Mouse (Mus musculus): ENCODE measurements around the gene Capn11. TPM values are rescaled to one million over a fixed set of nuclear protein-coding genes. Genes with fewer than 3 reads are reported as not detected.
A peak's percentile ranks its signal among the peaks of the same experiment; 100 is the strongest.

Gene Capn11
- polyA plus RNA-seq, 1 experiment from 2014 or later = 0.59 TPM

GRCm38 (mm10) chr17:45616046-45616650 lies 43.0 kb downstream of the Capn11 start:
- Histone ChIP-seq H3K9me3 (replicated peaks) (no peaks in the 10 kb centered on the region), H3K4me3 (no peak overlapping the region), H3K27me3 (ENCODE audit: low read depth, poor library complexity, severe bottlenecking) (no peaks in the 10 kb centered on the region), H3K27ac (no peak overlapping the region), H3K4me1 (peaks cover 23% of the 10 kb centered on the region), H3K36me3 (no peaks in the 10 kb centered on the region)
- no peak for DNase-seq (ENCODE audit: low spot score)
- WGBS = 66% methylated on average over 4 of the region's 4 CpGs

- Histone ChIP-seq H3K4me1 (peaks cover 13% of the 10 kb centered on the region; the same call in 1 of the 2 replicates), H3K36me3 (no peaks in the 10 kb centered on the region), H3K4me3 (no peak overlapping the region), H3K9me3 (replicated peaks) (no peaks in the 10 kb centered on the region), H3K27me3 (ENCODE audit: low read depth, poor library complexity, severe bottlenecking) (no peaks in the 10 kb centered on the region), H3K27ac (no peak overlapping the region)
- 89% methylated on average over 7 of the region's 7 CpGs for WGBS
- no peak for DNase-seq (ENCODE audit: low spot score)
Observed at GRCm38 (mm10) chr17:45612921-45613320, 46.2 kb downstream of the Capn11 start.

- Histone ChIP-seq H3K27ac (0 out of 2 replicates have a peak overlapping the region, but pooled peaks have one; percentile 4), H3K27me3 (ENCODE audit: low read depth, poor library complexity, severe bottlenecking) (no peaks in the 10 kb centered on the region), H3K9me3 (replicated peaks) (no peaks in the 10 kb centered on the region), H3K36me3 (no peaks in the 10 kb centered on the region), H3K4me1 (peaks cover 13% of the 10 kb centered on the region; the same call in 1 of the 2 replicates), H3K4me3 (no peak overlapping the region)
- WGBS = 82% methylated on average over 8 of the region's 8 CpGs
- no peak for DNase-seq (ENCODE audit: low spot score)
Observed at GRCm38 (mm10) chr17:45612008-45612407, 47.1 kb downstream of the Capn11 start.

GRCm38 (mm10) chr17:45610144-45610866 lies 48.8 kb downstream of the Capn11 start:
- 52% methylated on average over 5 of the region's 5 CpGs for WGBS
- no peak for DNase-seq (ENCODE audit: low spot score)
- no peaks in the 10 kb centered on the region for H3K9me3 ChIP-seq (replicated peaks)
- peaks cover 13% of the 10 kb centered on the region; the same call in 1 of the 2 replicates for H3K4me1 ChIP-seq
- H3K36me3 ChIP-seq = no peaks in the 10 kb centered on the region
- no peaks in the 10 kb centered on the region for H3K27me3 ChIP-seq (ENCODE audit: low read depth, poor library complexity, severe bottlenecking)
- peak overlapping the region; percentile 50; the same call in 1 of the 2 replicates for H3K27ac ChIP-seq
- no peak overlapping the region for H3K4me3 ChIP-seq

GRCm38 (mm10) chr17:45608396-45608795 lies 50.7 kb downstream of the Capn11 start:
- H3K9me3 ChIP-seq (replicated peaks) = no peaks in the 10 kb centered on the region
- H3K4me1 ChIP-seq = peaks cover 13% of the 10 kb centered on the region; the same call in 1 of the 2 replicates
- DNase-seq (ENCODE audit: low spot score) = no peak
- H3K27ac ChIP-seq = no peak overlapping the region
- 90% methylated on average over 4 of the region's 4 CpGs for WGBS
- no peaks in the 10 kb centered on the region for H3K27me3 ChIP-seq (ENCODE audit: low read depth, poor library complexity, severe bottlenecking)
- no peaks in the 10 kb centered on the region for H3K36me3 ChIP-seq
- H3K4me3 ChIP-seq = no peak overlapping the region

GRCm38 (mm10) chr17:45606992-45607879 lies 51.9 kb downstream of the Capn11 start:
- Histone ChIP-seq H3K4me3 (no peak overlapping the region), H3K27me3 (ENCODE audit: low read depth, poor library complexity, severe bottlenecking) (peaks cover 3% of the 10 kb centered on the region), H3K36me3 (no peaks in the 10 kb centered on the region), H3K27ac (no peak overlapping the region), H3K4me1 (peaks cover 14% of the 10 kb centered on the region), H3K9me3 (replicated peaks) (no peaks in the 10 kb centered on the region)
- 85% methylated on average over 15 of the region's 15 CpGs for WGBS
- no peak for DNase-seq (ENCODE audit: low spot score)

- H3K4me3 ChIP-seq = no peak overlapping the region
- no peak for DNase-seq (ENCODE audit: low spot score)
- no peaks in the 10 kb centered on the region for H3K36me3 ChIP-seq
- peaks cover 39% of the 10 kb centered on the region for H3K4me1 ChIP-seq
- no peak overlapping the region for H3K27ac ChIP-seq
- no peaks in the 10 kb centered on the region for H3K9me3 ChIP-seq (replicated peaks)
- WGBS = 82% methylated on average over 3 of the region's 3 CpGs
- H3K27me3 ChIP-seq (ENCODE audit: low read depth, poor library complexity, severe bottlenecking) = peaks cover 41% of the 10 kb centered on the region
Observed at GRCm38 (mm10) chr17:45602984-45603383, 56.1 kb downstream of the Capn11 start.

GRCm38 (mm10) chr17:45601877-45602304 lies 57.2 kb downstream of the Capn11 start, which contains the start of gene Mymx:
Gene Mymx (minus strand): TSS chr17:45602102.
- H3K4me1 ChIP-seq = peaks cover 48% of the 10 kb centered on the region
- no peaks in the 10 kb centered on the region for H3K9me3 ChIP-seq (replicated peaks)
- H3K36me3 ChIP-seq = no peaks in the 10 kb centered on the region
- peak within 1 kb of the TSS; percentile 48 for H3K27ac ChIP-seq
- peak within 1 kb of the TSS; percentile 36 for H3K4me3 ChIP-seq
- DNase-seq (ENCODE audit: low spot score) = peak; percentile 60
- WGBS = 35% methylated on average over 6 of the region's 6 CpGs
- peaks cover 44% of the 10 kb centered on the region for H3K27me3 ChIP-seq (ENCODE audit: low read depth, poor library complexity, severe bottlenecking)

GRCm38 (mm10) chr17:45601325-45601724 lies 57.8 kb downstream of the Capn11 start:
- Histone ChIP-seq H3K9me3 (replicated peaks) (no peaks in the 10 kb centered on the region), H3K4me1 (peaks cover 54% of the 10 kb centered on the region), H3K27ac (peak overlapping the region; percentile 48), H3K36me3 (no peaks in the 10 kb centered on the region), H3K4me3 (peak overlapping the region; percentile 36), H3K27me3 (ENCODE audit: low read depth, poor library complexity, severe bottlenecking) (peaks cover 50% of the 10 kb centered on the region)
- DNase-seq (ENCODE audit: low spot score) = peak; percentile 54
- 12% methylated on average over 22 of the region's 22 CpGs for WGBS

- peak; percentile 32 for DNase-seq (ENCODE audit: low spot score)
- peaks cover 65% of the 10 kb centered on the region for H3K4me1 ChIP-seq
- peaks cover 60% of the 10 kb centered on the region for H3K27me3 ChIP-seq (ENCODE audit: low read depth, poor library complexity, severe bottlenecking)
Observed at GRCm38 (mm10) chr17:45600267-45600666, 58.9 kb downstream of the Capn11 start.

GRCm38 (mm10) chr17:45599446-45600242 lies 59.5 kb downstream of the Capn11 start, which contains the start of gene Slc29a1:
Gene Slc29a1 (minus strand): TSS chr17:45599606.
- Histone ChIP-seq H3K4me3 (peak within 1 kb of the TSS; percentile 54), H3K9me3 (replicated peaks) (no peaks in the 10 kb centered on the region), H3K27ac (peak within 1 kb of the TSS; percentile 51; the same call in 1 of the 2 replicates), H3K36me3 (no peaks in the 10 kb centered on the region), H3K4me1 (peaks cover 71% of the 10 kb centered on the region), H3K27me3 (ENCODE audit: low read depth, poor library complexity, severe bottlenecking) (peaks cover 66% of the 10 kb centered on the region)
- peak; percentile 73 for DNase-seq (ENCODE audit: low spot score)
- WGBS = 16% methylated on average over 32 of the region's 32 CpGs

More at GRCm38 (mm10) chr17:45600267-45600666, 58.9 kb downstream of the Capn11 start:
- no peaks in the 10 kb centered on the region for H3K36me3 ChIP-seq
- H3K27ac ChIP-seq = no peak overlapping the region
- WGBS = 43% methylated on average over 8 of the region's 8 CpGs
- no peaks in the 10 kb centered on the region for H3K9me3 ChIP-seq (replicated peaks)
- no peak overlapping the region for H3K4me3 ChIP-seq

- no peak for DNase-seq (ENCODE audit: low spot score)
- H3K4me1 ChIP-seq = peaks cover 77% of the 10 kb centered on the region
- peaks cover 74% of the 10 kb centered on the region for H3K27me3 ChIP-seq (ENCODE audit: low read depth, poor library complexity, severe bottlenecking)
- whole genome bisulfite sequencing = 65% methylated on average over 3 of the region's 3 CpGs
- H3K4me3 ChIP-seq = peak overlapping the region; percentile 54; the same call in 1 of the 2 replicates
- H3K36me3 ChIP-seq = no peaks in the 10 kb centered on the region
- H3K27ac ChIP-seq = no peak overlapping the region
- H3K9me3 ChIP-seq (replicated peaks) = no peaks in the 10 kb centered on the region
Observed at GRCm38 (mm10) chr17:45598891-45599290, 60.2 kb downstream of the Capn11 start.
